Mouse (Mus musculus): ENCODE data around the gene Sec24c. TPM values are rescaled to one million over a fixed set of nuclear protein-coding genes. Genes with fewer than 3 reads are reported as not detected.
A peak's percentile ranks its signal among the peaks of the same experiment; 100 is the strongest.

The Sec24c gene
- total RNA-seq, 2 experiments from 2014 or later: 110 to 113 TPM

DNA sequence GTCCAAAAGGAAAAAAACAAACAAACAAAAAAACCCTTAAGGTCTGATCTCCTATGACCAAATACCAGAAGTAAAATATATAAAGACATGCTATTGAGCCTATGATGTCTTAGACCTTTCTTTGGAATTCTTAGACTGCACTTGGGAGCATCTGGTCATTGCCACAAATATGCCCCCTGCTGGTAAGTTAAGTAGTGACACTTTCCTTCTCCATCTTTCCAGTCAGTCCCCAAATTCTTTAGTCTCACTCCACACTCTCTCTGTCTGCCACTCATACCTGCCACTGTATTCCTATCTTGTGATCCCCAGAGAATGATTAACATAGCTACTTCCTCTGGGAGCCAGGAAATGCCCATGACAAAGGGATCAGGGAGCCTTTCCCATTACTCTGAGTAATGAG is 15.8 kb upstream of the Sec24c start:
- DNase-seq (ENCODE audit: low spot score in 2 of 2): peak; percentile 64 to 77
- intact Hi-C loops (cut with DNase I): no loop called here

DNA sequence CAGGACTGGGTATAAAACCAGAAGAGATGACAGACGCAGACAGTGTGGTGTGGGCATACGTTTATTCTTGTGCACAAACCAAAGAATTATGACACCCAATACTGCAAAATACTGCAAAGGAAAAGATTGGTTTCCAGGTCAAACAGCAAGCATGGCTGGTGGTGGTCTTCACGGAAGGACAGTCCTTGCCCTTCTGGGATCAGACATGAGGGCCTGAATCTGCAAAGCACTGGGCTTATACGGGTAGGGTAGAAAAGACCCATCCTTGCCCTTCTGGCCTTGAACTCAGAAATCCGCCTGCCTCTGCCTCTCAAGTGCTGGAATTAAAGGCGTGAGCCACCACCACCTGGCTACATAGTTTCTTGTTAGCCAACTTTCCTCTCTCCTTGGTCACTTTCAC is 15.2 kb upstream of the Sec24c start:
- no peak for DNase-seq (ENCODE audit: low spot score in 2 of 2)
- intact Hi-C loops (cut with DNase I): no loop called here

DNA sequence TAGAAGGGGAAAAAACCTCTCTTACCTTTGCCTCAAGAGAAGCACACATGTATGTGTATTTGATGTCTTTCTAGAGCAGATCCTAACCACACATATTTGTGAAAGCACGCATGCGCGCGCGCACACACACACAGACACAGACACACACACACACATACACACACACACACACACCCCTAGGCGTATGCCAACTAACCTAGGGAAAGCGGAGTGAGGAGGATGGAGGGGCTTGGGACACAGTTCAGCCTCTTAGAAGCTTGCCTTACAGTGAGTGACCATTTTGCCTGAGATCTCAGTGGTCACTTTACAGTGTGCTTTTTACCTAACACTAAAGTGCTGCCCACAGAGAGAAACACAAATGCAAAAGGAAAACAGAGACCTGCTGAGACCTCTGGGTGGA is 14.4 kb upstream of the Sec24c start:
- no peak for DNase-seq (ENCODE audit: low spot score in 2 of 2)
- intact Hi-C loops (cut with DNase I): loop anchor here (2.0 kb wide), 1 partner anchor 259 kb away; no protein-coding TSS in a partner anchor

DNA sequence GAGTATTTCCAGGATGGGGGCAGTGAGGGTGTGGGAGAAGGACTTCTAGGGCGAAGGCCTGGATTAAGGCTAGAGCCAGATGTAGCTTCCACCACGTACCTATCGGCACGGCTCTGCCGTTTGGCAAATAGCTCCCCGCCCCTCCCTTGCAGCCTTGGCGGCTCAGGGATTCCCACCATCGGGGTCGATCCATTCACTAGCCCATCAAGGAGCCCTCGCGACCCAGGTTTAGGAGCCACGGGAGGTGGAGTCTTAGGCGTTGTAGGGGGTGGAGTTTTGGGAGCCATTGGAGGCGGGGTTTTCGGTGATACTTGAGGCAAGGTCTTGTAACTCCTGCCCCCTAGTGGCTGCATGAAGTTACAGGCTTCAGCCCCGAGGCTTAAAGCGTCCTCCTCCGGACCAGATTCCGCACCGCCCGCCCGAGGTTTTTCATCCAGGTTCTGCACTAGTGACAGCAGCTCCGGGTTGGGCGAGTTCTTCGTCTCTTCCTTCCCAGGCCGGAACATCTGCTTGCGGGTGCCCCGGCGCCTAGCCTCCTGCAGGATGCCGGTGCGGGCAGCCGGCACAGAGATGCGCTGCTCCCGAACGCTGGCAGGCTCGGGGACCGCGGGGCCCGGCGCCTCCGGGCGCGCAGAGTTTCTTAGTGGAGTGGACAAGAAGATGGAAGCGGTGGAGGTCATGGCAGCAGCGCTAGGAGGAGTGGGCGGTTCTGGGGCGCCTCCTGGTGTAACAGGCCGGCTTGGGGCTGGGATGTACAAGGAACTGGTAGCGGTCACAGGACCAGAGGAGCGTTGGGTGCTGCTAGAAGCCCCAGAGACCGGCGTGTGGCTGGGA is 13.1 kb upstream of the Sec24c start:
- peak; percentile 96 to 97 for DNase-seq (ENCODE audit: low spot score in 2 of 2)
- intact Hi-C loops (cut with DNase I): loop anchor here (1.0 to 2.0 kb wide), 2 partner anchors 85 to 260 kb away; no protein-coding TSS in a partner anchor

DNA sequence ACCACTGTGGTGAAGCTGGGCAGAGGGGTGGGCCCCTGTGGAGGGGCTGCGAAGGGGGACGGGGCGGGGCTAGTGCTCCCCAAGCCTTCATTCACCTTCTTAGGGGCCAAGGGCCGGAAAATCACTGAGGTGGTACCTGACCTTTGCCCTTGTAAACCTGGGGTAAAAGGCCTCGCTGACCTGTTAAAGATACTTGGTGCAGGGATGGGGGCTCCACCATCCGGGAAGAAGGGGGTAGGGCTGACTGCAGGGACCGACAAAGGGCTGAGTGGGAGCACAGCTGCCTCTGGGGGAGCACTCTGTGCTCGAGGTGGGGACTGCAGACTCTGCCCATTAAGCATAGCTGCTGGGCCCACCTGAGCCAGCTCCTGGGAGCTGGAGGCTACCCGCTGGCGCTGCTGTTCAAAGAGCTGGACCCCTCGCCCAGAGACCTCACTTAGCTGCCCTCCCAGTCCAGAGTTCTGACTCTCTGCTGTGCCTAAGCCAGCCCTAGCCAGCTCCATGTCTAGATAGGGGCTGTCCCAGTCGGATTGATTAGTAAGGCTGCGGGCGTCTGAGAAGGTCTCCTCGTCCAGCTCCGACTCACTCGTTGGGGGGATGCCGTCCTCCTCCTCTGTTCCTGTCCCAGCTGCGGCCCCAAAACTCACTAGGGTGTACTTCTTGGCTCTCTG is 12.3 kb upstream of the Sec24c start:
- DNase-seq (ENCODE audit: low spot score in 2 of 2): peak; percentile 12 to 16
- intact Hi-C loops (cut with DNase I): loop anchor here (1.0 to 2.0 kb wide), 2 partner anchors 85 to 261 kb away; no protein-coding TSS in a partner anchor

DNA sequence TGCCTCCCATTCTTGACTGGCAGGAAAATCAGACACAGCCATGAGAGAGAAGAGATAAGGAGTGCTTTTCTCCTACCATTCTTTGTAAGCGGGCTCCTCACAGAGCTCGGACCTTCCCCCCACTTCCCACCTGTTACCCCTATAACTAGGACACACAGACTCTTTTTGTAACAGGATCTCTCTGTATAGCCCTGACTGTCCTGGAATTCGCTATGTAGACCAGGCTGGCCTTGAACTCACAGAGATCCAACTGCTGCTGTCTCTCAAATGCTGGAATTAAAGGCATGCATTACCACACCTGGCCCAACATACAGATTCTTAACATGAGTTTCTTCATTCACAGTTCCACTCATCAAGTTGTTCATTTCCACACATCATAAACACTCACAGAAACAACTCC is 11.4 kb upstream of the Sec24c start:
- intact Hi-C loops (cut with DNase I): no loop called here
- DNase-seq (ENCODE audit: low spot score in 2 of 2): no peak

DNA sequence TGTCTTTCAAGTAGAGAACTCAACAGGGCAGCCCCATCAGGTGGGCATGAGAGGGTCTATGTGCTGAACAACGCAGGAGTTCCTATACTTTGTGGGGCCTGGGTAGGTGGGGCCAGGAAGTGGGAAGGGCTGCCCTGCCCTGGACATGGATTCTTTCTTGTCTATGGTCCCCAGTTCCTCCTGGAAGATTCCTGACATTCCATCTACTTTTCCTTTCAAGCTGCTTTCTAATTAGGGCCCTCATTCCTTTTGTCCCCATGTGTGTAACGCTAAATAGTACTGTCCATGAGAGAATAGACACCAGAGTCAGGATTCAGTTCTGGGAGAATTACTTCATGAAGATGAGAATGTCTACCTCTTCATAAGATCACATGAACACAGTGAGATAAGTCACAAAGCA is 10.5 kb upstream of the Sec24c start:
- intact Hi-C loops (cut with DNase I): no loop called here
- no peak for DNase-seq (ENCODE audit: low spot score in 2 of 2)

DNA sequence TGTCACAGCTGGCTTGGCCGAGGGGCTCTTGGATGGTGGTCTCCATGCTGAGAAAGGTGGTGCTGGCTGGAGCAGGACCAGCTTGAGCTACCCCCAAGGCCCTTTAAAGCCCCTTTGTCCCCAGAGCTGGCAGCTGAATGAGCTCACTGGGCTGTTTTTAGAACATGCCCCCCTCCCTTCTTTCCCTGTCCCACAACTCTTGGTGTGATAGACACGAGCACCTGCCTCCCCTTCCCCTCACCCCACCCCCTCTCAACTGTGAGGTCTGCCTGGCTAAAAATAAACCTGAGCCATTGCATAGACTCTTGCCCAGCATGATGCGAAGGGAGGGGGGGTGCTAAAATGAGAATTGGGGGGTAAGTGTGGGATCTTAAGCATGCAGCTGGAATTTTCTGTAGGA is 9.7 kb upstream of the Sec24c start:
- intact Hi-C loops (cut with DNase I): no loop called here
- DNase-seq (ENCODE audit: low spot score in 2 of 2): no peak

DNA sequence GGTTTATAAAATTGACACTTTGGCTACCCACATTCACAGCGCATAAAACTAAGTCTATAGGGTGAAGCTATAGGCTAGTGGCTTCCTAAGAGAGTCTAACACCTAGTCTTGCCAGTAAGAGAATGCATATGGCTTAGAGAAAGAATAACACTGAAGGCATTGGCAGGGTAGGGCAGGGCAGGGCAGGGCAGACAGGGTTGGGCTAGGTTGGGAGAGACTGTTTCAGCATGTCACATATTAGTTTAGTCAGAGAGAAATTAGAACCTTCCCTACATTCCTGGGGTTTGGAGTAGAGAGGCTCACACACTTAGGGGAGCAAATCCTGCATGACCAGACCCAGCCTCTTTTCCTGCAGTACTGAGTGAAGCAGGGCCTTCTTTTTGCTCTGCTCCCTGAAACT is 6.6 kb upstream of the Sec24c start:
- no peak for DNase-seq (ENCODE audit: low spot score in 2 of 2)
- intact Hi-C loops (cut with DNase I): no loop called here

DNA sequence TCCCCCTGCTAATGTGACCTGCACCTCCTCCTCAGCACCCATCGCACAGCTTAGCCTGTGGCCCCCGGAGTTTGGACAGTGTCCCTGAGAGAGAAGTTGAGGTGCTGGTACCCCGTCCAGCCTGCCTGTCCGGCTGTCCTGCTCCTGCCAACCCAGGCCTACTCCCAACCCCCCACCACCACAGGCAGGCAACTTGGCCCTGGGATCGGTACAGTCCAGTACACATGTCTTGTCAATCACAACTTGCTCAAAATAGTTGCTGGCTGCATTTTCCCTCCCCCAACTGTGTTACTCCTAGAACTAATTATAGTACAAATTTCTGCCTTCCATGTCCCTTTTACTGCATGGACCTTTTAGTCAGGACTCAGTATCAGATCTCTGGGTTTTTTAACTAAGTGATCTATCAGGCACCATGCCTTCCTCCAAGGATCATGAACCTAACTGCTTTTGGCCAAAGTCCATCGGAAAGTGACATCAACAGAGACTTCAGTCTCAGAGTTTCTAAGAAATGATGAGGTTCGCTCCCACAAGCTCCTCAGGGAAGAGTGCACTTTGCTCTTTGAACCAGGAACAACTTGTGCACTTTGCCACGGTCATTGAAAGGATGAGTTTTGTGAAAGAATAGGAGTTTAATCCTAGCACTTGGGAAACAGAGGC is 5.8 kb upstream of the Sec24c start, which contains the start of gene Synpo2l:
Gene Synpo2l (minus strand): TSS at position 201 of the 657 bp plus-strand sequence.
- intact Hi-C loops (cut with DNase I): no loop called here
- no peak for DNase-seq (ENCODE audit: low spot score in 2 of 2)

DNA sequence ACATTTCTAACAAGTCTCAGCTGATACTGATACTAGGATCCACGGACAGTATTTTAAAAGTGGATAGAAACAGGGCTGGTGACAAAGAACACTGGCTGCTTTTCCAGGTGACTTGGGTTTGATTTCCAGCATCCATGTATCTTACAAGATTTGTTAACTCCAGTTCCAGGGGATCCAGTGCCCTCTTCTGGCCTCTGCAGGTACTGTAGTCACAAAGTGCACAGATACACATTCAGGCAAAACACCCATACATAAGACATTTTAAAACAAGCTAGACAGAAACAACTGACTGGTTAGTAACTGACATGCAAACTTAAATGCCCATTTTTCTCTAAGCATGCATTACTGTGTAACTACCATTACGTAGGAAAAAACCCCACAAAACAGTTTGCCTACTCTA is 1.1 kb upstream of the Sec24c start:
- intact Hi-C loops (cut with DNase I): no loop called here
- peak in 1 of 2 experiments; percentile 23 for DNase-seq (ENCODE audit: low spot score in 2 of 2)

DNA sequence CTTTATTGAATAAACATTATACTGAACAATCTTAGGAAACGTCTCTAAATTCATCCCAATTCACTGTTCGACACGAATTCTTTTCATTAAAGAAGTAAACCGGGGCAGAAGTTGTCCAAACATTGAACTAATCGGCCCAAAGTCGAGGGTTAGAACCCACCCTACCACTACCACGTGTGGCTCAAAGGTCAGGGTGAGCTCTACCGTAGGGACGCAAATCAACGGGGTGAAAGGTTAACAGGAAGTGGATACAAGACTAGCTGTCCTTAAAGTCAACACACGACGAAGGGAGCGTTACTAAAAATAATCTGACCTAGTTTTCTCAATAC is 409 bp upstream of the Sec24c start:
- DNase-seq (ENCODE audit: low spot score in 2 of 2): no peak
- intact Hi-C loops (cut with DNase I): loop anchor here (1.0 kb wide), 1 partner anchor 32 kb away; the partner anchor contains the start of gene Usp54

DNA sequence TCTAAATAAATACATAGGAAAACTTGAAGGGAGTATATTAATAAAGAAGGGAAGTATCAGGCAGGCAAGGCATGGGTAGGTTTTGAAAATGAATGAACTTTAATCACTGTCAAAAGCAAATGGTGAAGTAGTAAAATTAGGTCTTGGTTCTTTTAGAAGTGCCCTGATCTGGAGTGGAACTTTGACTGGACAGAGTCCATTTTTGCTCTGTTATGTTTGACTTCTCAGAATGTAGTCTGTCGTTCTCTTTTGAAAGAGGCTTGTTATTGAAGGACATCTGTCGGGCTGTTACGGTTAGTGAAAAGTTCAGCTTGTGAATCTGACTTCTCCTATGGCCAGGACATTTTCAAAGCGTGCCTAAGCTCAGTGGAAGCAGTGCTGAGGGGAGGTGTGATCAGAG is 3.8 kb downstream of the Sec24c start:
- intact Hi-C loops (cut with DNase I): no loop called here
- DNase-seq (ENCODE audit: low spot score in 2 of 2): no peak

DNA sequence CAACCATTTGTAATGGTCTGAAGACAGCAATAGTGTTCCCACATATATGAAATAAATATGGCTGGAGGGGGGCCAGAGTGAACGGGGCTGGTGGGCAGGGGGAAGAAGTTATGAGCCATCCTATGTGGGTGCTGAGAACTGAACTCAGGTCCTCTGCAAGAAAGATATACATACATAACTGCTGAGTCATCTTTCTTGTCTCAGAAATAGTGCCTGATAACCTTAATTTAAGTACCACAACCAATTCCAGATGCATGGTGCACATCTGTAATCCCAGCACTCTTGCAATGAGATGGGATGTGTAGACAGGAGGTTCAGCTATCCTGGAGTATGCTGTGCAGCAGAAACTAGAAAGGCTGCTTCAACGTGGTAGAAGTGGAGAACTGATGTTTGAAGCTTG is 7.6 kb downstream of the Sec24c start:
- no peak for DNase-seq (ENCODE audit: low spot score in 2 of 2)
- intact Hi-C loops (cut with DNase I): no loop called here

DNA sequence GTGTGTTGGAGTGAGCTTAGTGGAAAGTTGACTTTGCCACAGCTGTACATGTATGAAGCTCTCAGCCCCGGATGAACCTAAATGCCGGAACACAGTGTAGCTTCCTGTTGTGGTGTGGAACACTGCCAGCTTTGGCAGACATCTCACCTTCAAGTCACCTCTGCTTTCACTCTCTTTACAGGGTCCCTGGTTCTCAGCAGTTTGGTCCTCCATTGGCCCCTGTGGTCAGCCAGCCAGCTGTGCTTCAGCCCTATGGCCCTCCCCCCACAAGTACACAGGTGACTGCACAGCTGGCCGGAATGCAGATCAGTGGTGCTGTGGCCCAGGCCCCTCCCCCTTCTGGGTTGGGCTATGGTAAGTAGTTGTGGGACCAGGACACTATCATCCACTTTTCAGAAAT is 8.4 kb downstream of the Sec24c start:
- DNase-seq (ENCODE audit: low spot score in 2 of 2): no peak
- intact Hi-C loops (cut with DNase I): no loop called here

DNA sequence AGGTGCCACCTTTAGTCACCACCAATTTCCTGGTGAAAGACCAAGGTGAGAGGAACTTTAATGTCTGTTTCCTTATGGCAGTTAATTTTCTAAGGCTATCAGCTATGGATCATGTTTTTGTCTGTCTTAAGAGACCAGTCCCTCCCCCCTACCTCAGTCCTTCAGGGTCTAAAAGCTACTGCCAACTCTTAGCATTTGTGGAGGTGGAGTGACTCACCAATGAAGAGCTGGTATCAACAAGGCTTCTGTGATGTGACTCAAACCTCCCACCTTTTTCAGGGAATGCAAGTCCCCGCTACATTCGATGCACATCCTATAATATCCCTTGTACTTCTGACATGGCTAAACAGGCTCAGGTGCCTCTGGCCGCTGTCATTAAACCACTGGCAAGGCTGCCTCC is 12.5 kb downstream of the Sec24c start:
- intact Hi-C loops (cut with DNase I): no loop called here
- peak in 1 of 2 experiments; percentile 78 for DNase-seq (ENCODE audit: low spot score in 2 of 2)

DNA sequence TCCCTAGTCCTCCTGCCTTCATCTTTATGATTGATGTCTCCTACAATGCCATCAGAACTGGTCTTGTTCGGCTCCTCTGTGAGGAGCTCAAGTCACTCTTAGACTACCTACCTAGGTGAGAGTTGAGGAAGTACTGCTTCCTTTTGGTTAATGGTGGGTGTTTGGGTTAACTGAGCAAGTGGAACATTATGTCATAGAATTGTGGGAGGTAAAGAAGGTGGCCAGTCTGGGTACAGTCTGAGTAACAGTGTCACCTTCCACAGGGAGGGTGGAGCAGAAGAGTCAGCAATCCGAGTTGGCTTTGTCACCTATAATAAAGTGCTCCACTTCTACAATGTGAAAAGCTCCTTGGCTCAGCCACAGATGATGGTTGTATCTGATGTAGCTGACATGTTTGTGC is 14.9 kb downstream of the Sec24c start:
- intact Hi-C loops (cut with DNase I): no loop called here

DNA sequence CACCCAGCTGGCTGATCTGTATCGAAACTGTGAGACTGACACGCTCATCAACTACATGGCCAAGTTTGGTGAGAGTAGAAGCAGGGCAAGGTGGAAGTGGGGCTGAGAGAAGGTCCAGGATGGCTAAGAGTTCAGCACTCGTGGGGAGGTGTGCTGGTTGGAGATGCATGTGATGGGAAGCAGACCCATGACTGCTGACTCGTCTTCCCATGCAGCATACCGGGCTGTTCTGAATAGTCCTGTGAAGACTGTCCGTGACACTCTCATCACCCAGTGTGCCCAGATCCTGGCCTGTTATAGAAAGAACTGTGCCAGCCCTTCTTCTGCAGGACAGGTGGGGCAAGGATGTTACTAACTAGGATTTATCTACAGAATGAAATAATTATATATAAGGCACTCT is 17.7 kb downstream of the Sec24c start:
- intact Hi-C loops (cut with DNase I): no loop called here
- no peak for DNase-seq (ENCODE audit: low spot score in 2 of 2)

More for the DNA sequence above, 14.9 kb downstream of the Sec24c start:
- no peak for DNase-seq (ENCODE audit: low spot score in 2 of 2)

DNA sequence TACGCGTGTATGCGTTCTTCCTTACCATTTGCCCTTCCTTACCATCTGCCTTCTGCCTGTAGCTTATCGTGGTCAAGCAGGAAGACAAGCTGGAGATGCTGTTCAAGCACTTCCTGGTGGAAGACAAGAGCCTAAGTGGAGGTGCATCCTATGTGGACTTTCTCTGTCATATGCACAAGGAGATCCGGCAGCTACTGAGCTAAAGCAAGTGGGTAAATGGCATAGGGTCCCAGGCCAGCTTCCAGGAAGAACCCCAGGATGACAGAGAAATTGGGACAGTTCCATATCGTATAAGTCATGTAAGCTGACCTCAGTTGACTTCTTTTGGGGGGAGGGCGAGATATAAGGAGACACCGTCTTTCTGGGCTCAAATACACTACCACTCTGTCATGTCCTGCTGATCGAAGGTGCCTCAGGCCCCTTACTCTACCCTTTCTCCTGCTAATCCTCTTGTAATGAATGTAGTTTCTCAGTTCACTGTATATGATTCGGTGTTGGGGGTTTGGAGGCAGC is 19.5 kb downstream of the Sec24c start:
- intact Hi-C loops (cut with DNase I): no loop called here
- DNase-seq (ENCODE audit: low spot score in 2 of 2): no peak

DNA sequence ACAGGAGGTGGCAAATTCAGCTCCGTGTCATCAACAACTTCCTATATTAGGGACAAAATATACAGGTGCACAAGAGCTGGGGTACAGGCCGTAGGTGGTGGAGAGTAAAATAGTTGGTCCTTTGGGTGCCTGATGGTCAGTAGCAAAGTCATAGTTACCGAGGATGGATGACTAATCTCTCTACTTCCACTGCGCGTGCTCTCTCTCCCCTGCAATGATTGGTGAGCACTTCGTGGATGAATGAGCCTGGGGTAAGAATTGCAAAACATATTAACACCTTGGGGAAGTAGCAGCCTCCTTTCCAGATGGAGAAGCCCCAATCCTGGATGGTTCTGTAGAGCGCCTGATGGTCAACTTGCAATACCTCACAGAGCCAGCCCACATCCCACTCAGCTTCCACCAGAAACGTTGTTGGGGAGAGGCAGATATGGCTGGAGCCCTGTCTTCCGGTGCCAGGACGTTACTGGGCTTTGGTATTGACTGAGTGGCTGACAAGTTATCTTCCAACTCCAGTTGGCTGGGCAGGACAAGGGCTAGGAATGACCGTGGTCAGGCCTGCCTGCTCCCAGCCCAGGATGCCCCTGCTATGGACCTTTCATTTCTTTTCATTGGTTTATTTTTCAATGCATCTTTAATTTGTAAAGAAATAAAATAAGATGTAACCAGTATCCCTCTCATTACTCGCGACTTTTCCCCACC is 20.2 kb downstream of the Sec24c start:
- DNase-seq (ENCODE audit: low spot score in 2 of 2): peak; percentile 17 to 35
- intact Hi-C loops (cut with DNase I): no loop called here

All from left cerebral cortex, postnatal 25 days (tissue).